Mouse (Mus musculus) midbrain, embryonic 15.5 days (tissue): Measurements from ENCODE around the gene Bpifb2. TPM values are rescaled to one million over a fixed set of nuclear protein-coding genes. Genes with fewer than 3 reads are reported as not detected.
"Not testable (repeated sequence)": the region's sequence is repeated elsewhere in the genome, so short reads cannot be mapped to it uniquely, and the experiment has no call there.

Experiments
- ATAC-seq: fragments of 200-750 bp; cut with Nextera tagmentation; replicated peaks from 2 replicates; pipeline ENCODE4 v1.8.0; 2017; ENCODE audit warnings: moderate TSS enrichment
- H3K27ac ChIP-seq: fragments of 300-500 bp; sonication (generic); 2 replicates; pipeline ENCODE4 v1.5.1; 2015; ENCODE audit warnings: mild to moderate bottlenecking, inconsistent platforms
- H3K27me3 ChIP-seq: fragments of 300-500 bp; sonication (generic); replicated peaks from 2 replicates; pipeline ENCODE4 v1.6.1; 2015; ENCODE audit warnings: inconsistent platforms
- H3K36me3 ChIP-seq: fragments of 300-500 bp; sonication (generic); replicated peaks from 2 replicates; pipeline ENCODE4 v1.6.1; 2015; ENCODE audit warnings: inconsistent platforms
- H3K4me1 ChIP-seq: fragments of 300-500 bp; sonication (generic); 2 replicates; pipeline ENCODE4 v1.6.1; 2015; ENCODE audit warnings: inconsistent platforms
- H3K4me2 ChIP-seq: fragments of 300-500 bp; sonication (generic); 2 replicates; pipeline ENCODE4 v1.6.1; 2015; ENCODE audit warnings: inconsistent platforms, mild to moderate bottlenecking, moderate library complexity
- H3K4me3 ChIP-seq: fragments of 300-500 bp; sonication (generic); 2 replicates; pipeline ENCODE4 v1.5.1; 2015; ENCODE audit warnings: mild to moderate bottlenecking, inconsistent platforms
- H3K9ac ChIP-seq: fragments of 300-500 bp; sonication (generic); 2 replicates; pipeline ENCODE4 v1.6.1; 2015; ENCODE audit warnings: mild to moderate bottlenecking, inconsistent platforms
- H3K9me3 ChIP-seq: fragments of 300-500 bp; sonication (generic); 2 replicates; pipeline ENCODE4 v1.6.1; 2016; ENCODE audit warnings: inconsistent platforms
- WGBS: fragments of 180-500 bp; shearing (Covaris S2); methylation state at CpG from one replicate; pipeline ENCODE4 v1.1.7; 2015; ENCODE audit warnings: mixed read lengths; 5-methylcytosine and 5-hydroxymethylcytosine counted together
- polyA plus RNA-seq: library from polyadenylated mRNA; unstranded; fragments of >200 nt; fragmentation: Nextera tagmentation; extraction: Ambion mirVana; gene quantifications from 2 replicates; pipeline ENCODE4 v1.2.1, GENCODE M21; 2015

Gene Bpifb2
- not detected in 2 replicates for polyA plus RNA-seq

DNA sequence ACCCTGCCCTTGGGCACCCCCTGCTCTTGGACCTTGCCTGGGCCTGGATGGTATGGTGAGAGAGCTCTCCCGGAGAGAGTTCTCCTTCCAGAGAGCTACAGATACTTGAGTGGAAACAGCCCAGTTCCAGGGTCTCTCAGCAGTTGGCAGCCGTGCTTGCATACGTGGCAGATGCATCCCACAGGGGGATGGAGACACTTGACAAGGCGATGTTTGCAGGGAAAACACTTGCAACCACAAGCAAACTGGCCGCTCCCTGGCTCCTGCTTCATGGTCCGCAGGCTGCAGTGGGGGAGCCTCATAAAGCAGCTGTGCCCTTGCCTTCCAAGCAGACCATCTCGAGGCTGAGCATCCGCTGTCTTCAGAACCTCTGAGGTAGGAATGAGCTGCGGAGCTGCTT, at the start of gene Bpifb2:
Bpifb2 (plus strand) TSS at position 301 of the 400 bp plus-strand sequence.
- 76% methylated on average over 9 of the region's 9 CpGs for WGBS
- Histone ChIP-seq H3K4me2 (no peak within 1 kb of the TSS), H3K4me1 (no peaks in the 10 kb centered on the region), H3K27ac (no peak within 1 kb of the TSS), H3K4me3 (no peak within 1 kb of the TSS), H3K9ac (no peak within 1 kb of the TSS), H3K27me3 (no peaks in the 10 kb centered on the region), H3K9me3 (no peaks in the 10 kb centered on the region), H3K36me3 (no peaks in the 10 kb centered on the region)
- no peak for ATAC-seq

GRCm38 (mm10) chr2:153825900-153826299, 48.9 kb upstream of the Bpifb2 start:
- not testable (repeated sequence) for H3K4me1 ChIP-seq, ATAC-seq, H3K4me3 ChIP-seq, H3K27me3 ChIP-seq, H3K9ac ChIP-seq, H3K9me3 ChIP-seq, H3K27ac ChIP-seq, H3K4me2 ChIP-seq, H3K36me3 ChIP-seq
- 72% methylated on average over 32 of the region's 32 CpGs for WGBS

- H3K9me3 ChIP-seq = no peaks in the 10 kb centered on the region
- H3K9ac ChIP-seq = no peak overlapping the region
- H3K27ac ChIP-seq = no peak overlapping the region
- no peaks in the 10 kb centered on the region for H3K4me1 ChIP-seq
- ATAC-seq = no peak
- no peaks in the 10 kb centered on the region for H3K27me3 ChIP-seq
- 89% methylated on average over 8 of the region's 8 CpGs for WGBS
- no peaks in the 10 kb centered on the region for H3K36me3 ChIP-seq
- no peak overlapping the region for H3K4me3 ChIP-seq
- no peak overlapping the region for H3K4me2 ChIP-seq
These were observed 47.5 kb upstream of the Bpifb2 start for GRCm38 (mm10) chr2:153827171-153827830.

DNA sequence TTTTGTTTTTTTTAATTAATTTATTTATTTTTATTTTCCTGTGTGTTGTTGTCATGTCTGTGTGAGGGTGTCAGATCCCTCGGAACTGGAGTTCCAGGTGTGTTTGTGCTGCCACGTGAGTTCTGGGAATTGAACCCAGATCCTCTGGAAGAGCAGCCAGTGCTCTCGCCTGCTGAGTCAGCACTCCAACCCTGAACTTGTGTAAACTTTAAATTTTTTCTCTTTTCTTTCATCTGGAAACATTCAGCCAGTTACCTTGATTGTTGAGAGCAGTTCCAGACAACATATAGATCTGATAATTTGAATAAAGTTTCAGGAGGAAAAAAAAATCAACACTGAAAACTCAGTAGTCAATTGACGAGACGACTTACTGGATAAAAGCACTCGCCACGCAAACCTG, 46.1 kb upstream of the Bpifb2 start:
- no peak overlapping the region for H3K4me3 ChIP-seq
- H3K9ac ChIP-seq = no peak overlapping the region
- no peaks in the 10 kb centered on the region for H3K4me1 ChIP-seq
- no peak overlapping the region for H3K4me2 ChIP-seq
- no peaks in the 10 kb centered on the region for H3K9me3 ChIP-seq
- no peaks in the 10 kb centered on the region for H3K27me3 ChIP-seq
- WGBS = 90% methylated on average over 7 of the region's 7 CpGs
- H3K27ac ChIP-seq = no peak overlapping the region
- no peaks in the 10 kb centered on the region for H3K36me3 ChIP-seq
- no peak for ATAC-seq

DNA sequence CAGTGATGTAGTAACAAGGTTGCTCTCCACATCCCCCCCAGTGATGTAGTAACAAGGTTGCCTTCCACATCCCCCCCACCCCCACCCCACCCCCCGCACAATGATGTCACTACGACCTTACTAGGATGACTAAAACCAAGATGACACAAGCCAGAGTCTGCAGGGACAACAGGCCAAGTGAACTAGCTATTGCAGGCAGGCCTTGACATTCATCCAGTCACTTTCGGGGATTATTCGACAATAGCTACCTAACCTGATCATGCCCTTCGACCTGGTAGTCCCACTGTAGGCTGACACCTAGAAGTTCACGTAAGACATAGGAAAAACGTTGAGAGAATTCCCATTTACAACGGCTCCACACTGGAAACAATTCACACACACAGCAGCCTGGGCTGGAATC, 41.6 kb upstream of the Bpifb2 start:
- Histone ChIP-seq H3K4me3 (no peak overlapping the region), H3K27ac (no peak overlapping the region), H3K9ac (no peak overlapping the region), H3K36me3 (no peaks in the 10 kb centered on the region), H3K27me3 (no peaks in the 10 kb centered on the region), H3K4me2 (no peak overlapping the region), H3K9me3 (no peaks in the 10 kb centered on the region), H3K4me1 (no peaks in the 10 kb centered on the region)
- 89% methylated on average over 8 of the region's 8 CpGs for WGBS
- ATAC-seq = no peak

GRCm38 (mm10) chr2:153842854-153843253, 32.0 kb upstream of the Bpifb2 start:
- no peaks in the 10 kb centered on the region for H3K9me3 ChIP-seq
- H3K4me1 ChIP-seq = no peaks in the 10 kb centered on the region
- H3K4me2 ChIP-seq = no peak overlapping the region
- WGBS = 82% methylated on average over 8 of the region's 8 CpGs
- H3K4me3 ChIP-seq = no peak overlapping the region
- no peak overlapping the region for H3K27ac ChIP-seq
- no peak for ATAC-seq
- no peak overlapping the region for H3K9ac ChIP-seq
- H3K27me3 ChIP-seq = no peaks in the 10 kb centered on the region
- H3K36me3 ChIP-seq = no peaks in the 10 kb centered on the region

GRCm38 (mm10) chr2:153848389-153848788, 26.5 kb upstream of the Bpifb2 start:
- H3K9me3 ChIP-seq = 0 out of 2 replicates have a peak, but pooled peaks cover 2% of the 10 kb centered on the region
- H3K36me3 ChIP-seq = no peaks in the 10 kb centered on the region
- no peak overlapping the region for H3K4me3 ChIP-seq
- H3K4me2 ChIP-seq = no peak overlapping the region
- H3K4me1 ChIP-seq = no peaks in the 10 kb centered on the region
- no peak for ATAC-seq
- H3K27me3 ChIP-seq = no peaks in the 10 kb centered on the region
- H3K27ac ChIP-seq = no peak overlapping the region
- 72% methylated on average over 3 of the region's 3 CpGs for WGBS
- no peak overlapping the region for H3K9ac ChIP-seq

DNA sequence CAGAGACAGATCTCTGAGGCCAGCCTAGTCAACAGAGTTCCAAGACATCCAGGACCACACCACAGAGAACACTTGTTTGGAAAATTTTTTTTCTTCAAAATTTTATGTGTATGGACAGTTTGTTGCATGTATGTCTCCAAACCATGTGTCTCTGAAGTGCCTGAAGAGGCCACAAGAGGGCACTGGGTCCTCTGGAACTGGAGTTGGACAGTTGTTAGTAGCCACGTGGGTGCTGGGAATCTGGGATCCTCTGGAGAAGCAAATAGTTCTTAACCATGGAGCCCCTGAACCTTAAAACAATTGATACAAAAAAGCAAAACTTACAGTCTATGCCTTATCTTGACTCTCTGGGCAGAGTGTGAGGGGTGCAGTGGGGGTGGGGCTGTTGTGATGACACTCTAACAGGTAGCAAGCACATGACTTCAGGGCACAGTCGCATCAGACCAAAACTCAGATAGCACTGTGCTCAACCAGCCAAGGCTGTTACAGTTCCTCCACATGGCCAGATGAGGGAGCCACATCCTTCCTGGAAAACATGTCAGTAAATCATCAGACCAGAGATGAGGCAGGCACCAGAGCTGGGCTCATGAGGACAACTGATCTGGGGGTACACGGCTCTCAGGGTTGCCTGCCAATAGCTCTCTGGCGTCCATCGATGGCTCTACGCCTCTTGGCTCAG, 24.4 kb upstream of the Bpifb2 start:
- Histone ChIP-seq H3K9ac (no peak overlapping the region), H3K9me3 (0 out of 2 replicates have a peak, but pooled peaks cover 2% of the 10 kb centered on the region), H3K4me1 (no peaks in the 10 kb centered on the region), H3K4me2 (no peak overlapping the region), H3K27ac (no peak overlapping the region), H3K36me3 (no peaks in the 10 kb centered on the region), H3K4me3 (no peak overlapping the region), H3K27me3 (no peaks in the 10 kb centered on the region)
- 88% methylated on average over 6 of the region's 6 CpGs for WGBS
- no peak for ATAC-seq

DNA sequence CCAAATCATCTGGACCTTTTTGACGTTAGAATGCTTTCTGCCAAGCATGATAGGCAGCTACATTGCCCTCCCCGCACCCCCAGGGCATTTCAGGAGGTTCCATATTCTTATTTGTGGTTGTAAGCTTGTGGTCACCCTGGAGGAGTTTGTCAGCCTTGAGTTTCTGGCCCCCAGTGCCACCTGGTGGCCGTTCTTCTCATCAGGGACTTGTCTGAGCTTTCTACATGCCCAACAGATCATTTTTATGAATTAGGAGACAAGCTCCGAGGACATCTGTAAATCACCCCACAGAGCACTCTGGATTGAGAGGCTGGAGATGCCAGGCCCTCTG, 23.9 kb upstream of the Bpifb2 start:
- H3K4me3 ChIP-seq = no peak overlapping the region
- H3K9me3 ChIP-seq = 0 out of 2 replicates have a peak, but pooled peaks cover 2% of the 10 kb centered on the region
- H3K4me1 ChIP-seq = no peaks in the 10 kb centered on the region
- H3K9ac ChIP-seq = no peak overlapping the region
- no peaks in the 10 kb centered on the region for H3K27me3 ChIP-seq
- ATAC-seq = no peak
- 54% methylated on average over 4 of the region's 4 CpGs for WGBS
- H3K4me2 ChIP-seq = no peak overlapping the region
- H3K36me3 ChIP-seq = no peaks in the 10 kb centered on the region
- no peak overlapping the region for H3K27ac ChIP-seq

GRCm38 (mm10) chr2:153853544-153853943, 21.3 kb upstream of the Bpifb2 start:
- 0% methylated on average over 5 of the region's 5 CpGs for WGBS
- no peaks in the 10 kb centered on the region for H3K4me1 ChIP-seq
- no peak overlapping the region for H3K4me2 ChIP-seq
- no peaks in the 10 kb centered on the region for H3K36me3 ChIP-seq
- ATAC-seq = no peak
- 0 out of 2 replicates have a peak, but pooled peaks cover 2% of the 10 kb centered on the region for H3K9me3 ChIP-seq
- H3K4me3 ChIP-seq = no peak overlapping the region
- no peak overlapping the region for H3K27ac ChIP-seq
- H3K9ac ChIP-seq = no peak overlapping the region
- H3K27me3 ChIP-seq = no peaks in the 10 kb centered on the region

DNA sequence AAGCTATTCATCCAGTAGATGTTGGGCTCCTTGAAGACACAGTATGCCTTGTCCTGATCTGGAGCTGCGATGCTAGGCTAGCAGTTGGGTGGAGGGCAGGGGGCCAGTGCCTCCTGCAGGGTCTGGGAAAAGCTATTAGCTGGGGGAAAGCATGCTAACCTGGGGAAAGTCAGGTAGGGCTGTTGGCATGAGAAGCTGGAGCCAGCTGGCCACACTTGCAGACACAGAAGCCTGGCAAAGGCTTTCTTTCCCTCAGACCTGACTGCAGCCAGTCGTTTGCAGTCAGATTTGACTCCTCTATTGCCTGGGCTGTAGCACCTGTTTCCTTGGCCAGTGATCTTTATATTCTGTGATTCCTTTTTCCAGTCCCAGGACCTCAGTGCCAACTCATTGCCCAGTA, 15.3 kb upstream of the Bpifb2 start:
- no peak for ATAC-seq
- 84% methylated on average over 2 of the region's 2 CpGs for WGBS
- Histone ChIP-seq H3K4me2 (no peak overlapping the region), H3K27me3 (no peaks in the 10 kb centered on the region), H3K27ac (no peak overlapping the region), H3K9ac (no peak overlapping the region), H3K4me1 (no peaks in the 10 kb centered on the region), H3K36me3 (no peaks in the 10 kb centered on the region), H3K9me3 (no peaks in the 10 kb centered on the region), H3K4me3 (no peak overlapping the region)

- ATAC-seq = no peak
- H3K9me3 ChIP-seq = no peaks in the 10 kb centered on the region
- 96% methylated on average over 11 of the region's 11 CpGs for WGBS
- H3K36me3 ChIP-seq = no peaks in the 10 kb centered on the region
- H3K4me3 ChIP-seq = no peak overlapping the region
- H3K4me1 ChIP-seq = no peaks in the 10 kb centered on the region
- H3K4me2 ChIP-seq = no peak overlapping the region
- H3K27ac ChIP-seq = no peak overlapping the region
- H3K9ac ChIP-seq = no peak overlapping the region
- no peaks in the 10 kb centered on the region for H3K27me3 ChIP-seq
These were observed 14.5 kb upstream of the Bpifb2 start for GRCm38 (mm10) chr2:153860315-153860714.

DNA sequence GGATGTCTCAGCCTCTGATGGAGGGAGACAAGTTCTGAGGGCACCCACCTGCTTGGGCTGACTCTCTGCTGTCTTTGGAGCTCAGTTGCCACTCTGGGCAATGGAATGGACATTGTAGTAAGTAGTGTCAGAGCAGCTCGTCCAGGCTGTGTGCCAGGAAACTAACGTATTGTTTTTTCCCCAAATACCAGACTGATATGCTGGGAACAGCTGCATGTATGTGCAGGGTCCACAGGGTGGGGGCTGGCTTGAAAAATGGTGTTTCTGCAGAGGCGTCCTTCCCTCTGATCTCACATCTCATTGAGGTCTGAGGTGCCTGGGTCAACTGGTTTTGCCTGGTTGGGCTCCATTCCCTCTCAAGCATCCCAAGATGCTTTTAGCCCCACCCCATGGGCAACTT, 14.1 kb upstream of the Bpifb2 start:
- H3K27me3 ChIP-seq = no peaks in the 10 kb centered on the region
- WGBS = 73% methylated on average over 3 of the region's 3 CpGs

More for the DNA sequence above, 14.1 kb upstream of the Bpifb2 start:
- no peak overlapping the region for H3K9ac ChIP-seq
- no peak for ATAC-seq
- H3K9me3 ChIP-seq = no peaks in the 10 kb centered on the region
- H3K4me2 ChIP-seq = no peak overlapping the region
- no peaks in the 10 kb centered on the region for H3K36me3 ChIP-seq
- H3K27ac ChIP-seq = no peak overlapping the region
- no peak overlapping the region for H3K4me3 ChIP-seq
- H3K4me1 ChIP-seq = no peaks in the 10 kb centered on the region
